Mouse (Mus musculus): Measurements from ENCODE around the gene Arhgap15.

Arhgap15 gene

DNA sequence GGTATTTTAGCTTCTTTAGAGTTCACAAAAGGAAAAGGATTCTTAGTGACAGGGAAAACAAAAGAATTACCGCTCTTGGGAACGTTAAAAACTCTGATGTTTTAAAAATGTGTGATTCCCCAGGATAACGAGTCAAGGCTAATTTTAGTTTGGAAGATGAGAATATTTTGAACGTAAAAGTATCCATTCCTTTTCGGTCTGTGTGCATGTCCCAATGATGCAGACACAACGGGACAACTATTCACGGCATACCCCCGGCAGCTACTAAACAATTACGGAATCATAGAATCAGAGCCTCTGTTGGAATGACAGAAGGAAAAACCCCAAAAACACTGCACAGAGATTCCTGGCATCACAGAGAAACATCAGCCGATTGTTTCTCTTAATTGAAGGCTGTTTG is 281.2 kb downstream of the Arhgap15 start:
- DNase-seq (ENCODE audit: low spot score in 2 of 2) = no peak

DNA sequence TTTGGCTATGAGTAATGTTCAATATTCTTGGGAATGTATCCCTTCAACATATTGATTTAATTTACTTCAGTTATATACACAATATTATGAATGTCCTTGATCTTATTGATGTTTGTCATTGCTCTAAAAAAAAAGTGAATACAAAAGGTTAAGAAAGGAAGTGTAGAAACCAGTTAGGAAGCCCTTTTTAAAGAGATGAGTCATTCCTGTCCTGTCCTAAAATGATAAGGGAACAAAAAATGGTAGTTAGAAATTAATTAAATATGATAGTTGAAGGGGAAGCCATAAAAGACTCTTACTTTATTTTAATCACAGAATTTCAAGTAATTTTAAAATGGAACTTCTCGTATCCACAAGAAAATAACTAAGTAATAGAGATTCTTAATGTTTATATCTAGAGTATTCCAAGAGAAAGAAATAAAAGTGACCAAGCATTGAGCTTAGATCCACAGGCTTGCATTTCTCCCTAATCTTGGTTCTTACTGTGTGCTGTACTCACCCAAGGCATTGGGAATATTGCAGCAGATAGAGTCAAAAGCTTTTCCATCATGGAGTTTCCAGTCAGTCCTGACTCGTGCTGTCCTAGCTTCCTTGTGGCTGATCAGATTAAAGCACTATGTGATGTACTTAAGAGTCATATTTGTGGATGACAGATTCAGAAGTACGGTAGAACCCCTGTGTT is 291.0 kb downstream of the Arhgap15 start:
- no peak for DNase-seq (ENCODE audit: low spot score in 2 of 2)

DNA sequence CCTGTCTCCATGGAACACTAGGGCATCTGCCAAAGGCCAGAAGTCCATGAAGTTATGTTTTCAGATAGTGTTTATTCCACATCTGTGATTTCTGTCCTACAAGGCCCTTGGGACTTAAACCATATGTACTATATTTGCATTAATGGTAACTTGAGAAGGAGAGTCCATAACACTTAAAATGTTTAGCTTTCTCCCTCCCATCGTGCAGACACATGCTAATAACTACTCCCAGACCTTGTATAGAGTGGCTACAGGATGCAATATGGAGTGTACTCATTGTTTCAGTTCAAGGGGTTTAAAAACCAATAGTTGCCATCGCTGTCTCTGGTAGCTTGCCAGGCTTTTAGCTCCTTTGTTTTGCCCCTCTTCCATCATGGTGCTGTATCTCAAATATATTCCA is 295.5 kb downstream of the Arhgap15 start:
- DNase-seq (ENCODE audit: low spot score in 2 of 2) = no peak

DNA sequence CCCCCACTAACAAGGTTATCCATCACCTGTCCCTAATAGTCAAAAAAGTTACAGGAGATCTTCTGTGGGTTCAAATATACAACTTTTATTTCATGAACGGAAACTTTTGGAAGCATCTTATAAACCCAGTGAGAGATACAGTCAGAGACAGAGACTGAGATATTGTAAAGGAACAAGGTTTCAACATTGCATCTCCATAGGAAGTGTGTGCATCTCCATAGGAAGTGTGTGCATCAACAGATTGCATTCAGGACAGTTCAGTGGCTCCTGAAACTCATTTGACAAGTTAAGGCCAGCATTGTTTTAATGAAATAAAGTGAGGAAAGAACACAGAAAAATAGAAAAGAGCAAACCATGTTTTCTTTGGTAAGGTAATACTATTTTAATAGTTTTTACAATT is 296.0 kb downstream of the Arhgap15 start:
- no peak for DNase-seq (ENCODE audit: low spot score in 2 of 2)

DNA sequence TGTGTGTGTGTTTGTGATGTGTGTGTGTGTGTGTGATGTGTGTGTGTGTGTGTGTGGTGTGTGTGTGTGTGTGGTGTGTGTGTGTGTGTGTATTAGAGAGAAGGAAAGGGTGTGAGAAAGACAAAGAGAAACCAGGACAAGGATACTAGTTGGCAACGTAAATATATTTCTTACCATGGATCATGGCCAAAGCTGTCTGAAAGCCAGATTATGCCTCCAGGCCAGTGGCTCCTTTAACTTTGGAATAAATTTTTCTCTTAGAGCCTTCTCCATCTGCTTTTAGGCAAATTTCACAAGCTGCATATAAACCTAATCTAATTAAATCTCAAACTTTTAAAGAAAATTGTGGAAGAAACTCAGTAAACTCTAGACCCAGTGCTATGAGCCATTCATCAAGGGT is 296.6 kb downstream of the Arhgap15 start:
- no peak for DNase-seq (ENCODE audit: low spot score in 2 of 2)

DNA sequence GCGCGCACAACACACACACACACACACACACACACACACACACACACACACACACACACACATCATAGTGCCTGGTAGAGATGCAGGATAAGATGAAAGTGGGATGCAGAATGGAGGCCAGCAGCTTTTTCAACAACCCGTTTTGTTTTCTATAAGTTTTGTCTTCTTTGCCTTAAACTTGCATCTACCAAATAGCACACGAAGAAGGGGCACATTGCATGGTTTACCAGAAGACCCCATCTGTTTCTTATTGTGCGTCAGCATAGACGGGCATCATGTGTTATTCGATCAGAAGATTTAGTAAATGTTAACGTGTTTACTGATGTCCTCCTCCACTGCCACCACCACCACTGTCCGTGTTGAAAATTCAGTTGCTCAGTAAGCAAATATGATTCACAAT is 311.7 kb downstream of the Arhgap15 start:
- DNase-seq (ENCODE audit: low spot score in 2 of 2) = no peak

DNA sequence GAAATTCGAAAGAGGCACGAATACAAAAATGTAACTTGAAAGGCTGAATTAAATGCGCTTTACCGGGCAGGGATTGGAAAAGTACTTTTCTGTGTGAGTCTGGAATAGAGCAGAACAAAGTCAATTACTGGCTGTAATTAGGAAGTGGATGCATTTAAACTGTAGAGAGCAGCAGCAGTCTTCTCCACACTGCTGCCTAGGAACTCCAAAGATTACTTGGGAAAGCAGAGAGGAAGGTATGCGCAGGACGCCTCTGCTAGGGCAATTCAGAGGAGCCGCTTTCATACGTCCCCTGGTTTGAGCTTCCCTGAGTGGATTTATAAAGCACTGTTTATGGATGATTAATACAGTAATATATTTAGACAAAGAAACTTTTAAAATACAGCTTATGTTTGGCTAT is 312.1 kb downstream of the Arhgap15 start:
- no peak for DNase-seq (ENCODE audit: low spot score in 2 of 2)

DNA sequence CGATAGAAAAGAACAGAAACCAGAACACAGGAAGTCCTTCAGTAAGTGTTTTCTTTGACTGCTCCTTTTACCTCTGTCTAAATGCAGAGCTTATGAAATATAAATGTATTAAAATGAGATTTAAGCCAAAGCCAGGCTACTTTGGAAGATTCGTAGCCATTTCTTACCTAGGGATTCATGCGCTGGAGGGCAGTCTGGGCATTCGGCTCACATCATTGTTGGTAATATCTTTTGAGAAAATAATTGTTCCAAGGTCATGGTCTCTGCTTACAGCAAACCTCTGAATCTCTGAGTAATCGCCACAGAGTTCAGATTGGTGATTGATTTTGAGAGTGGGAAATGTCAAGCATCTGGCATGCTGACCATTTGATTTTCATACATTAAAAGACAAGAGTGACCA is 316.4 kb downstream of the Arhgap15 start:
- no peak for DNase-seq (ENCODE audit: low spot score in 2 of 2)

DNA sequence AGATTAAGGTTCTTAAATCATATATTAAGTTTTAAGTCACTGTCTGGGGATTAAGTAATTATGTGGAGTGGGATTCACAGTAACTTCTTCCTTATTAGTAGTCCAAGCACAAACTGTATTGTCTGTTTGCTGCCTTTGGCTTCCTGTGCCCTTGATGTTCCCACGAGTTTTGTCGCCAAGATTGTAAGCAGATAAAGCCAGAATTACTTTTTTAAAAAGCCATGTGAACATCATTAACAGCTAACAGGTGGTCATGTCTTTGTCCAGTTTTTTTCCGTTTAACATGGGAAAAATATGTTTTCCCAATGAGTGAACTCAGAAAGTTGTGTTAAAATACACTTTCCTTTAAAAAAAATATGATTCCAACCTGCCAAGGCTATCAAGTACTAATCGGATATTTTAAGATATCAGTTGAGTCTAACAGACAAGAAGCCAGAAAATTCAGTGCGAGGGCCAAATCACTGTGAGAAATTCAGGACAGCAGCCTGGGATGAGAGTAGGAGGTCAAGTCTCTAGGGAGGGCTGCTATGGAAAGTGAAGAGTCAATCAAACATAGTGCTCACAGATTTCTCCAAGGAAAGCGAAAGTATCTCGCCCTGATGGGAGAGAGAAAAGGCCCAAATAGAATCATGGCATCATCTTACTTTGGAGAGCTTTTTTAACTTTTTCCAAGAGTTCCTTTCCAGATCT is 319.7 kb downstream of the Arhgap15 start:
- DNase-seq (ENCODE audit: low spot score in 2 of 2) = no peak

DNA sequence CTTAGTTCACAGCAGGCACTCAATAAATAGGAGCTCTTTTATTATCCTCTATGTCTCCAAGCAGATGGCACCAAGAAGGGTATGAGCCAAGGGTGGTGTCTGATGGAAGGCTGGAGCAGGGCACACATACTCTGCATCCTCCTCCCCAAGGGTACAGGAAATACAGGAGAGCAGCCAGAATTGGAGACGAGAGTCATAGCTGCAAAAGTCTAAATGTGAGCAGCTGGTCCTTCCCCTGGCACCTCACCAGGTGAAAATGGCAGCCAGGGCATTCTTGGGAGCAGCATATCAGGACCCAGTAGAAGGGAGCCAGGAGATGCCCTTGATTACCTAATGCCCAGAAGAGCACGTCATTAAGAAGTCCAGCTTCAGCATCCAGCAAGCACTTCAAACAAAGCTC is 320.3 kb downstream of the Arhgap15 start:
- no peak for DNase-seq (ENCODE audit: low spot score in 2 of 2)

DNA sequence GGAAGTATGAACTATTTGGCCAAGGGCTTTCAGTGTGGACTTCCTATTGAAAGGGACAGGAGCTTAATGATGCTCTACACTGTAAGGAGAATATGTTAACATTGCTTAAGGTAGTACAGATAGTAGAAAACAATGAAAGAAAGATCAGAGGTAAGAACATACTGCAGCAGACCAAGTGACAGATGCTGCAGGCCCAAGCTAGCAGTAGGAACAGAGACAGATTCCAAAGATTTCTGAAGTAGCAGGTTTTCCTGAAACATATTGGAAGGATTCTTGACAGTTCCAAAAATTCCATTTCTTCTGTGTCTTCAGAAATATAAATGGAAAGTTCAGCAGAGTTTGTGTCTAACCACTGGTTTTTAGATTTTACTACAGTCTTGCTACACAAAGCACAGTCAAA is 327.9 kb downstream of the Arhgap15 start:
- no peak for DNase-seq (ENCODE audit: low spot score in 2 of 2)

DNA sequence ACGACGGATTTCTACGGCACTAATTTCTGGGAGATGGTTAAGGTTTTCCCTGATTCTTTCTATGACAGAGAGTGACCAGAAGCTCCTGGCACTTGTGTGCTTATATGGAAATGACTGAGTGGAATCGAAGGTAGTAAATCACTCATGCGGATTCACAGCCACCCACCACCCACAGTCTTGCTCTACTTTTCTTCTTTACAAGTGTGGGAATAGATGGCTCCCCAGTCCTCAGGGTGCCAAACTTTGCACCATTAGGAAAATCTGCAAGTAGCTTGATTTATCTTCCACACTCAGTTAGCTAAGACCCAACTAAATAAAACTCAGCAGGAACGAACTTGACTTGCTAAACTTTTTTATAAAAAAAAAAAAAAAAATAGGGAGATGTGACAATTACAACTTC is 331.9 kb downstream of the Arhgap15 start:
- DNase-seq (ENCODE audit: low spot score in 2 of 2) = no peak

DNA sequence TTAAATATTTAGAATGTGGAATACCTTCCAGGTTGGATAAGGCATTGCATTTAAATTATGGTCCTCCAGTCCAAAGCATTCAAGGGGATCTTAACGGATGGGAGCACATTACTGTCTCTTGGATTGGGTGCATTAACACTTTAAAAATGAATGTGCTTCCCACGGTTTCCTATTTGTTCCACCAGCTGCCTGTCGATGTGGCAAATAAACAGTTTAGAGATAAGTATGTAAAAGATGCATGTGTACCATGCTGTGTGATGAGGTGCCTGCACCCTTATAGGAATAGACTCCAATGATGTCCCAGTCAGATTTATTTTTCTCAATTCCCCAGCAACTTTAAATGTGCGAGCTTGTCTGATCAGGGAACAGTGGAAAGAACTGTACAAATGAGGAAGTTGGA is 332.6 kb downstream of the Arhgap15 start:
- DNase-seq (ENCODE audit: low spot score in 2 of 2) = no peak

DNA sequence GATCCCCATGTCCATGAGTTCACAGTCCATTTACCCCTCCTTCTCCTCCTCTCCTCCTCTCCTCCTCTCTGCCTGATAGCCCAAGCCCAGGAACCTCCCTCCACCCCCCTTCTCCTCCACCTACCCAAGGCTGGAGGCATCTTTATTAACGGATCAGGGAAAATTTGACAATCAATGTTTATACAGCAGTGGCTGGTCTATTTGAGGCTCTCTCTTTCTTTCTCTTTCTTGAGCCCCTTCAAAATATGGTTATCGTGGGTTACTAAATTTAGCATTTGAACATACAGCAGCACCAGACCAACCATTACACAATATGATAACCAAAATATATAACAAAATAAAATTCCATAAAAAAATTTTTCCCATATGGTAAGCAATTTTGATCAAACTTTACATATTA is 335.8 kb downstream of the Arhgap15 start:
- DNase-seq (ENCODE audit: low spot score in 2 of 2) = no peak

DNA sequence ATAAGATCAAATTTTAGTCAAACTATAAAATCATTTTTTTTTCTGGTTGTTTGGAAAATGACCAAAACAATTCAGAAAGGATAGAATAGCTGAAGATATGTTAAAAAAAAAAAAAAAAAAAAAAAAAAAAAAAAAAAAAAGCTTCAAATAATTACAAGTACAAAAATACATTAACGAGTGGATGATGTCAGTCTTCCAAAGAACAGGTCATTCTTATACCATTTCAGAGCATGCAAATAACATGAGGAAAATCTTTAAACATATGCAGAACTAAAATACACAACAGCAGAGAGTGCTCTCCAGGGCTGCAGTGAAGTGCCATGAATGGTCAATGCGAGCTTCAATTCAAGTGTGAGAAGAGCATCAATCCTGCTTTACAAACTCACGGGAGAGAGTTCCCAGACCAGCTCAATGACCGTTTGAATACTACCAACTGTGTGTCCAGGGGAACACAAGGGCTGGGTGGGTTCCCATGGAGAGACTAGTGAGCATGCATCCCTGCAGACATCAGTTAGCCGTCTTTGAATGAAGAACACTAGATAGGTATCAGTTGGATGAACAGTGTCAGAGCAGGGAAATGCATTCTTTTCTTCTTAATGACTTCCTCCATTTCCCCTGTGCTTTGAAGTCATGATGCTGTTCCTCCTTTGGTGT is 337.9 kb downstream of the Arhgap15 start:
- no peak for DNase-seq (ENCODE audit: low spot score in 2 of 2)

DNA sequence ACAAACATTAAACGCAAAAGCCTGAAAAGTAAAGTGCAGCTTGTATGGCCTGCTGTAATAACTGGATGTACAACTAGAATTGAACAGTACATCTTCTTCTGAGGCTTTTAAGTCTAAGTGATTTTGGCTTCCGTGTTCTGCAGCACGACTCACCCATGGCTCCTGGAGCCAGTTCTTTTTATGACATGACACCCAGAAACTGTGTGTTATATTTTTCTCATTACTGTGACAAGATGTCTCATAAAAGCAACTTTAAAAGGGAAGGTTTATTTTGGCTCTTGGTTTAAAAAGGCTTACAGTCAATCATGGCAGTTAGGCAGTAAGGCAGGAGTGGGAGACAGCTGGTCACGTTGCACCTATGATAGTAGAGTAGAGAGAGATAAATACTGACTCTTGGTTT is 349.9 kb downstream of the Arhgap15 start:
- no peak for DNase-seq (ENCODE audit: low spot score in 2 of 2)

DNA sequence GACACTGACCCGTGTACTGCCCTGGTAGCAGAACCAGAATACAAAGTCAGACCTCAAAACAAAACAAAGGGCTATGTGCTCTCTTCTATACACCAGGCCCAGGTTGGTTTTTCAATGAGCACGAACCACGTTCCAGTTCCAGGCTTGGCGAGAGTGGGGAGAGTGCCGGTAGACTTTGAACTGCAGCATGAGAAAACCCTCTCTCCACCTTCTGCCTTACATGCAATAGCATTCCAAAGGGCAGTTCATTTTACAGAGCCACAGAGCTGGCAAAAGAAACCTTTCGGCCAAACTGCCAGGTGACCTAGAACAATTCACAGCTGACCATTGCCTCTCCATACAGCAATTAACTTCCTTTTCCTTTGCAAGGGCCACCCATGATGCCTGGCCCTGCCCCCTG is 353.7 kb downstream of the Arhgap15 start:
- DNase-seq (ENCODE audit: low spot score in 2 of 2) = no peak

DNA sequence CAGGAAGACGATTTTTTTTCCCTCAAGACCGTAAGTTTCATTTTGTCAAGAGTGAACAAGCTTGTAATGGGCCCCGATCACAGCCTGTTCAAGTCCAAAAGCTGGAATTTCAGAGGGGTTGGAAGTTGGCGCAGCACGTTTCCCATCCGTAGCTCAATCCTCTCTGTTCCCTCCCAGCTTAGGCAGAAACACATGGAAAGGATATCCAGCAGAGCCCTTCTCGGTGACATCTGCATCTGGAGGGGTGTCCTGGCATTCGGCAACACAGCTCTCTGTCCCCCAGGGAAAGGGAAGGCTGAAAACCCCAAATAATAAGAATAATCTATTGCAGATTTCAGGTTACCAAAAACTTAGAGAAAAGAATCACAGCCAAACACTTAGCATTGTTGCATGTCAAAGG is 354.7 kb downstream of the Arhgap15 start:
- DNase-seq (ENCODE audit: low spot score in 2 of 2) = no peak

DNA sequence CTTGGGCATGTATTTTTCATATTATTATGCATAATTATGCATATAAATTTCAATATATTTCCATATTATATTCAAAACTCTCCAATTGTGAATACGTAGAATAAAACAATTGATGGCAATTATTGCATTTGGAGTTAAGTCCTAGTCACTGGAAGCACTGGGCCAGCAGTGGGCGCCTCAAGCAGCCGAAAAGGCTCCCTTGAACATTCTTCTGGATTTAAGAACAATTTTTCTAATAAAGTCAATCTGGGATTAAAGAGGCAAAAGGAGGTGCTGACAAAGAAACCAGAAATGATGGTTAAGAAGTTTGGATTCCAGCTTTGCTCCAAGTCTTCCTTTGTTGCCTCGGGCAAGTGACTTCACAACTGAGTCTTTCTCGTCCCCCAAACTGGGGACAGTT is 355.1 kb downstream of the Arhgap15 start:
- DNase-seq (ENCODE audit: low spot score in 2 of 2) = no peak

DNA sequence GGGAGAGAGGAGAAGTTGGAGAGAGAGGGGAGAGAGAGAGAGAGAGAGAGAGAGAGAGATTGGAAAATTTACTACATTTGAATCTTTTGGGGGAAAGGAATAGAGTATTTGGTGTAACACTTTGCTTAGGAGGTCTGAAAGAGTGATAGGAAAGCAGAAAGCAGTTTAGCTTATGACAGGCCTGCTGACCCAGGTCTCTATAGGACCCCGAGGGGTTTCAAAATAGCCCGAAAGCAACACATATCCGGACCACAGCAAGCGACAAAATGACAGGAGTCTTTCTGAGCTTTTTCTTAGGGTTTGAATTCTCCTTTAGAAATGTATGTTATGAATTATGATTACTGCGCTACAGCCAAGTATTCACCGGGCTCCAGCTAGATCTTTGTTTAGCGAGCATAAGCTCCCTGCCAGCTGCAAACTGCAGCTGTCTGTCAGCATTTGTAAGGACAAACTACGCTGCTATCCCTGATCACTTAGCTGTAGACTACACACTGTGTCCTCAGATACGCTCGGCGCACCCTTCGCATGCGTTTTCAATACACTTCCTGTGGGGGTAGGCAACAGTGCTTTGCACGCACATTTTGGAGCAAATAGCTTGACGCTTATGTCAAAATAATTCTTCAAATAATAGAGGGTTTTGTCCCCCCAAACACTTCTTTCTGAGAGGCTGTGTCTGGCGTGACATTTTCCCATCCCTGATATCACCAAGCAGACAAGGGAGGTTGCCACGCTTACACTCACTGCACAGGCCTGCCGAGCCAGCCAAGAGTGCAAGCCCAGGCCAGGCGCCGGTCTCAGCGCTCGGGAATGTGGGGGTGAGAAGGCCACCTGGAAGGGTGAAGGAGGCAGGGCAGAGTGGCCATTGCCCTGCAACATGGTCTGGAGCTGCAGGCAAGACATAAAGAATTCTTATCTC is 355.9 kb downstream of the Arhgap15 start:
- no peak for DNase-seq (ENCODE audit: low spot score in 2 of 2)

DNA sequence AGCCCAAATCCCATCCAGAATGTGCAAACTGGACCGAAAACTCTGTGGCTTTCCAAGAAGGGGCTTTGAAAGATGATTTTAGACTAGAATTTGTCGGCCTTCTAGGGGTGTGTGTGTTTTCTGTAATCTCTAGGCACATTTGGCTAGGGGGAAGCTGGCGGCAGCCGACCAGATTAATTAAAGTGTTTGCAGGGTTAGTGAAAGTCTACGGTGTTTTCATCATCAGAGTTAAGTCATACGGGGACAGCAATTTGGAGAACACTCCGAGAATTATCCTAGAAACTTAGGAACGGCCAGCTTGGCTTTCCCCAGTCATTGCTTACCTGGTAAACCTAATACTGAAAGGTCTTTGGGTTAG is 356.6 kb downstream of the Arhgap15 start:
- DNase-seq (ENCODE audit: low spot score in 2 of 2) = no peak

DNA sequence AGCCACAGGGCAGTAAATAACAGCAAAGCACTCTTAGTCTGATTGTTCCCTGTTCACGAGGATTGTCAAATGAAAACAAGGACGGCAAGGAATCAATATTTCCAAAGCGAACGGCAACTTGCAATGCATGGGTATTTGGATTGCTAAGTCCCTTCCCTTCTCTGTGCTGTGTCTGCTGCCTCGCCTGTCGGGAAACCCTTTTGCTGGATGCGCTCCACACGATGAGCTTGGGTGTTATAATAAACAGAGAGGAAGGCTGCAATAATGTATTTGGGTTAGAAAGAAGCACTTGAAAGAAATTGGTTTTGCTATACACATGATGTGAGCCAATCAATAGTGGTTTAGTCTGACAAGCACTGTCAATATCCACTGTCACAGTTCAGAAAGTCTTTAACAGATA is 357.7 kb downstream of the Arhgap15 start:
- DNase-seq (ENCODE audit: low spot score in 2 of 2) = no peak

Data from frontal cortex, postnatal 25 days (tissue).